Mouse (Mus musculus): Measurements from ENCODE around the gene Zswim9.
"Not testable (repeated sequence)": the region's sequence is repeated elsewhere in the genome, so short reads cannot be mapped to it uniquely, and the experiment has no call there.

Zswim9 gene

GRCm38 (mm10) chr7:13278308-13278891 lies at the start of gene Zswim9:
Gene Zswim9, minus strand, starts transcription at chr7:13278721.
- DNase-seq (ENCODE audit: low spot score) = peak; percentile 88

- no peak for DNase-seq (ENCODE audit: low spot score)
Observed at GRCm38 (mm10) chr7:13324316-13324715, 45.8 kb upstream of the Zswim9 start, which contains the start of gene Pla2g4c. Gene Pla2g4c, plus strand, starts transcription at chr7:13324655.

- DNase-seq (ENCODE audit: low spot score) = no peak
Observed at GRCm38 (mm10) chr7:13321424-13321823, 42.9 kb upstream of the Zswim9 start.

GRCm38 (mm10) chr7:13314095-13314597 lies 35.6 kb upstream of the Zswim9 start:
- no peak for DNase-seq (ENCODE audit: low spot score)

GRCm38 (mm10) chr7:13311401-13311800 lies 32.9 kb upstream of the Zswim9 start:
- no peak for DNase-seq (ENCODE audit: low spot score)

- DNase-seq (ENCODE audit: low spot score) = no peak
Observed at GRCm38 (mm10) chr7:13310493-13311199, 32.1 kb upstream of the Zswim9 start.

- DNase-seq (ENCODE audit: low spot score) = no peak
Observed at GRCm38 (mm10) chr7:13309407-13309806, 30.9 kb upstream of the Zswim9 start.

- no peak for DNase-seq (ENCODE audit: low spot score)
Observed at GRCm38 (mm10) chr7:13303372-13303771, 24.9 kb upstream of the Zswim9 start.

GRCm38 (mm10) chr7:13302780-13303179 lies 24.3 kb upstream of the Zswim9 start:
- DNase-seq (ENCODE audit: low spot score) = no peak

GRCm38 (mm10) chr7:13301643-13302042 lies 23.1 kb upstream of the Zswim9 start:
- DNase-seq (ENCODE audit: low spot score) = no peak

GRCm38 (mm10) chr7:13298821-13299220 lies 20.3 kb upstream of the Zswim9 start:
- no peak for DNase-seq (ENCODE audit: low spot score)

GRCm38 (mm10) chr7:13297636-13298035 lies 19.1 kb upstream of the Zswim9 start:
- DNase-seq (ENCODE audit: low spot score) = no peak

- no peak for DNase-seq (ENCODE audit: low spot score)
Observed at GRCm38 (mm10) chr7:13295256-13295655, 16.7 kb upstream of the Zswim9 start.

- DNase-seq (ENCODE audit: low spot score) = no peak
Observed at GRCm38 (mm10) chr7:13293878-13294855, 15.6 kb upstream of the Zswim9 start.

GRCm38 (mm10) chr7:13291370-13291769 lies 12.8 kb upstream of the Zswim9 start:
- no peak for DNase-seq (ENCODE audit: low spot score)

GRCm38 (mm10) chr7:13290041-13290675 lies 11.6 kb upstream of the Zswim9 start:
- no peak for DNase-seq (ENCODE audit: low spot score)

- no peak for DNase-seq (ENCODE audit: low spot score)
Observed at GRCm38 (mm10) chr7:13288621-13289020, 10.1 kb upstream of the Zswim9 start.

- not testable (repeated sequence) for DNase-seq (ENCODE audit: low spot score)
Observed at GRCm38 (mm10) chr7:13278957-13279356, 436 bp upstream of the Zswim9 start.

GRCm38 (mm10) chr7:13277833-13278232 lies 688 bp downstream of the Zswim9 start:
- no peak for DNase-seq (ENCODE audit: low spot score)

- no peak for DNase-seq (ENCODE audit: low spot score)
Observed at GRCm38 (mm10) chr7:13277081-13277480, 1.4 kb downstream of the Zswim9 start, which contains the start of gene Lig1. Gene Lig1, plus strand, starts transcription at chr7:13277283.

- DNase-seq (ENCODE audit: low spot score) = no peak
Observed at GRCm38 (mm10) chr7:13271704-13272103, 6.8 kb downstream of the Zswim9 start.

GRCm38 (mm10) chr7:13269394-13269793 lies 9.1 kb downstream of the Zswim9 start:
- DNase-seq (ENCODE audit: low spot score) = no peak
